Comparison of ENCODE assay signal across 29 mouse cellular contexts in genomic region chr11:53992264-53992663, GRCm38 (mm10). TPM values are rescaled to one million over a fixed set of nuclear protein-coding genes. Genes with fewer than 3 reads are reported as not detected.
DNase-seq lines count a peak whose midpoint lies in the region; ATAC-seq and TF ChIP-seq lines count a peak whose summit lies in the region.
"Had no signal": no experiment of that assay in that cellular context is flagged by ENCODE, and none has a peak within 500 bp of the region (broad histone marks: within the 10 kb centered on the region; RNA-seq: fewer than 3 reads in every experiment).

No protein-coding gene starts in this region.

- H3K27ac ChIP-seq in lung, embryonic 14.5 days (ENCODE audit: low read depth), result no peak overlapping the region
- H3K27ac ChIP-seq in lung, postnatal 0 days (ENCODE audit: low read length), result no peak overlapping the region
- peak overlapping the region; percentile 76 for H3K27ac ChIP-seq in stomach, embryonic 15.5 days
- H3K27ac ChIP-seq in stomach, postnatal 0 days (replicated peaks), result peak overlapping the region; percentile 80
- H3K27ac ChIP-seq: embryonic facial prominence, embryonic 10.5 days; embryonic facial prominence, embryonic 13.5 days; forebrain, embryonic 10.5 days; forebrain, embryonic 13.5 days; heart, embryonic 15.5 days; hindbrain, embryonic 14.5 days; hindbrain, postnatal 0 days had no signal

- no peaks in the 10 kb centered on the region for H3K27me3 ChIP-seq in lung, embryonic 14.5 days (ENCODE audit: insufficient read depth, low read length)
- H3K27me3 ChIP-seq in lung, postnatal 0 days (replicated peaks; ENCODE audit: insufficient read depth, low read length), result no peaks in the 10 kb centered on the region
- H3K27me3 ChIP-seq in stomach, embryonic 15.5 days (replicated peaks), result no peaks in the 10 kb centered on the region
- H3K27me3 ChIP-seq in stomach, postnatal 0 days (ENCODE audit: control insufficient read depth, insufficient read depth, low read length), result no peaks in the 10 kb centered on the region
- H3K27me3 ChIP-seq: embryonic facial prominence, embryonic 13.5 days; forebrain, embryonic 13.5 days had no signal

- no peak overlapping the region for H3K4me2 ChIP-seq in lung, embryonic 14.5 days
- H3K4me2 ChIP-seq in lung, postnatal 0 days (replicated peaks; ENCODE audit: low read depth, low read length), result no peak overlapping the region
- H3K4me2 ChIP-seq in stomach, embryonic 15.5 days, result no peak overlapping the region
- no peak overlapping the region for H3K4me2 ChIP-seq in stomach, postnatal 0 days (replicated peaks; ENCODE audit: low read depth)
- H3K4me2 ChIP-seq: embryonic facial prominence, embryonic 13.5 days; forebrain, embryonic 13.5 days; heart, embryonic 12.5 days; heart, embryonic 15.5 days; hindbrain, embryonic 14.5 days had no signal

- no peaks in the 10 kb centered on the region for H3K4me1 ChIP-seq in lung, embryonic 14.5 days (ENCODE audit: insufficient read depth)
- H3K4me1 ChIP-seq in lung, postnatal 0 days (ENCODE audit: insufficient read depth, low read depth, low read length), result no peaks in the 10 kb centered on the region
- no peaks in the 10 kb centered on the region for H3K4me1 ChIP-seq in stomach, embryonic 15.5 days
- no peaks in the 10 kb centered on the region for H3K4me1 ChIP-seq in stomach, postnatal 0 days (replicated peaks; ENCODE audit: control insufficient read depth, insufficient read depth)
- H3K4me1 ChIP-seq: embryonic facial prominence, embryonic 10.5 days; forebrain, embryonic 10.5 days; forebrain, embryonic 13.5 days; heart, embryonic 12.5 days; heart, embryonic 15.5 days had no signal

- ATAC-seq in lung, embryonic 14.5 days (ENCODE audit: insufficient read depth), result no peak
- no peak for ATAC-seq in lung, postnatal 0 days
- peak; percentile 35; the same call in 1 of the 2 replicates for ATAC-seq in stomach, embryonic 15.5 days (ENCODE audit: insufficient read depth, low FRiP score, low read depth)
- peak; percentile 57; the same call in 1 of the 2 replicates for ATAC-seq in stomach, postnatal 0 days (ENCODE audit: low FRiP score, low TSS enrichment)
- ATAC-seq: CD4-positive, CD25-positive, alpha-beta regulatory T cell, adult 4 months; forebrain, embryonic 13.5 days; forebrain, embryonic 16.5 days; hindbrain, postnatal 0 days had no signal

- no peak overlapping the region for H3K4me3 ChIP-seq in lung, embryonic 14.5 days (ENCODE audit: low read depth, low read length)
- H3K4me3 ChIP-seq in lung, postnatal 0 days (ENCODE audit: low read depth, low read length), result no peak overlapping the region
- no peak overlapping the region for H3K4me3 ChIP-seq in stomach, embryonic 15.5 days (replicated peaks)
- H3K4me3 ChIP-seq in stomach, postnatal 0 days (ENCODE audit: low read depth, low read length), result no peak overlapping the region
- H3K4me3 ChIP-seq: embryonic facial prominence, embryonic 10.5 days; embryonic facial prominence, embryonic 13.5 days; erythroblast, embryonic 14.5 days; forebrain, embryonic 10.5 days; forebrain, embryonic 13.5 days; heart, embryonic 12.5 days; heart, embryonic 15.5 days had no signal

- 28% methylated on average over 4 of the region's 4 CpGs for WGBS in lung, embryonic 14.5 days
- WGBS in lung, postnatal 0 days, result 25% methylated on average over 4 of the region's 4 CpGs
- 40% methylated on average over 4 of the region's 4 CpGs for WGBS in stomach, embryonic 15.5 days
- WGBS in stomach, postnatal 0 days, result 21% methylated on average over 4 of the region's 4 CpGs

- no peak for TF ChIP-seq EP300 in lung, postnatal 0 days (IDR thresholded peaks at IDR 0.05)
- peak; percentile 59 for TF ChIP-seq EP300 in stomach, postnatal 0 days (optimal IDR thresholded peaks at IDR 0.05)

- TF ChIP-seq CTCF in lung, embryonic 14.5 days (IDR thresholded peaks at IDR 0.05; ENCODE audit: low read depth), result no peak
- TF ChIP-seq CTCF in lung, postnatal 0 days (IDR thresholded peaks at IDR 0.05), result no peak
- no peak for TF ChIP-seq CTCF in stomach, postnatal 0 days (IDR thresholded peaks at IDR 0.05; ENCODE audit: low read depth)

- peak; percentile 15 for DNase-seq in lung, embryonic 14.5 days
- DNase-seq in lung, postnatal 4 days, result no peak
- DNase-seq in lung, postnatal 0 days (ENCODE audit: low spot score), result peak; percentile 24
- no peak for DNase-seq in lung, adult 18-20 months
- DNase-seq in stomach, postnatal 0 days (ENCODE audit: low spot score), result no peak
- no peak for DNase-seq in right cerebral cortex, postnatal 14 days
- DNase-seq: adrenal gland, adult 2 months; adrenal gland, postnatal 25 days; cerebellum, adult 11-12 months; cerebellum, adult 8-10 months; cerebellum, postnatal 10 days; cerebellum, postnatal 36 days; embryo, embryonic 11 days; gastrocnemius, postnatal 10 days; heart, adult 18-20 months; heart, postnatal 14 days; heart, postnatal 4 days had no signal

- no peak overlapping the region for H3K9ac ChIP-seq in lung, embryonic 14.5 days
- H3K9ac ChIP-seq in lung, postnatal 0 days (replicated peaks; ENCODE audit: low read depth), result no peak overlapping the region
- H3K9ac ChIP-seq in stomach, embryonic 15.5 days, result no peak overlapping the region
- no peak overlapping the region for H3K9ac ChIP-seq in stomach, postnatal 0 days (ENCODE audit: low read length)
- H3K9ac ChIP-seq: embryonic facial prominence, embryonic 13.5 days; forebrain, embryonic 13.5 days; heart, embryonic 12.5 days; heart, embryonic 15.5 days; hindbrain, embryonic 14.5 days had no signal

- no peaks in the 10 kb centered on the region for H3K36me3 ChIP-seq in lung, embryonic 14.5 days (ENCODE audit: insufficient read depth)
- H3K36me3 ChIP-seq in lung, postnatal 0 days (ENCODE audit: insufficient read depth, low read length), result no peaks in the 10 kb centered on the region
- H3K36me3 ChIP-seq in stomach, embryonic 15.5 days, result no peaks in the 10 kb centered on the region
- no peaks in the 10 kb centered on the region for H3K36me3 ChIP-seq in stomach, postnatal 0 days (ENCODE audit: control insufficient read depth, insufficient read depth, low read length)
- H3K36me3 ChIP-seq: embryonic facial prominence, embryonic 10.5 days; embryonic facial prominence, embryonic 13.5 days; forebrain, embryonic 10.5 days; heart, embryonic 12.5 days; heart, embryonic 15.5 days had no signal

- H3K9me3 ChIP-seq in lung, embryonic 14.5 days (ENCODE audit: low read depth, low read length), result no peaks in the 10 kb centered on the region
- H3K9me3 ChIP-seq in lung, postnatal 0 days (ENCODE audit: low read length), result no peaks in the 10 kb centered on the region
- no peaks in the 10 kb centered on the region for H3K9me3 ChIP-seq in stomach, embryonic 15.5 days
- H3K9me3 ChIP-seq in stomach, postnatal 0 days (ENCODE audit: control insufficient read depth, low read length), result no peaks in the 10 kb centered on the region
- H3K9me3 ChIP-seq: embryonic facial prominence, embryonic 10.5 days; embryonic facial prominence, embryonic 13.5 days; forebrain, embryonic 10.5 days; forebrain, embryonic 13.5 days; heart, embryonic 12.5 days; heart, embryonic 15.5 days had no signal

RNA-seq across cellular contexts. Expression of gene Slc22a21, which starts 12.1 kb away (rescaled TPM):
- polyA plus RNA-seq in lung, embryonic 14.5 days (2014; fragmentation: Nextera tagmentation; extraction: Ambion mirVana), result 5.7 and 5.8 TPM in 2 replicates
- polyA plus RNA-seq in lung, postnatal 0 days (2015; fragmentation: Nextera tagmentation; extraction: Ambion mirVana), result 2.6 TPM in 2 replicates
- 8.8 and 8.9 TPM in 2 replicates for polyA plus RNA-seq in stomach, embryonic 15.5 days (2015; fragmentation: Nextera tagmentation; extraction: Ambion mirVana)
- 6.0 and 6.3 TPM in 2 replicates for polyA plus RNA-seq in stomach, postnatal 0 days (2015; fragmentation: Nextera tagmentation; extraction: Ambion mirVana)

RNA-seq across cellular contexts. Expression of gene Slc22a4, which starts 35.6 kb away (rescaled TPM):
- 0.38 and 0.45 TPM in 2 replicates for polyA plus RNA-seq in lung, embryonic 14.5 days (2014; fragmentation: Nextera tagmentation; extraction: Ambion mirVana)
- 0.70 and 1.1 TPM in 2 replicates for polyA plus RNA-seq in lung, postnatal 0 days (2015; fragmentation: Nextera tagmentation; extraction: Ambion mirVana)
- polyA plus RNA-seq in stomach, embryonic 15.5 days (2015; fragmentation: Nextera tagmentation; extraction: Ambion mirVana), result 2.0 and 3.0 TPM in 2 replicates
- polyA plus RNA-seq in stomach, postnatal 0 days (2015; fragmentation: Nextera tagmentation; extraction: Ambion mirVana), result 2.1 and 2.5 TPM in 2 replicates
- polyA plus RNA-seq: CD4-positive, CD25-positive, alpha-beta regulatory T cell, adult 4 months had no signal

Comparison
In these comparisons a context has a peak if more than half of its experiments do, and no peak if none do; other contexts are left out.
1. DNase-seq: peak in lung, embryonic 14.5 days (single experiment) and lung, postnatal 0 days (single experiment); none in lung, postnatal 4 days (0 of 2), lung, adult 18-20 months (0 of 2), stomach, postnatal 0 days (single experiment) and right cerebral cortex, postnatal 14 days (single experiment).
2. ATAC-seq: peak in stomach, embryonic 15.5 days (single experiment) and stomach, postnatal 0 days (single experiment); none in lung, embryonic 14.5 days (single experiment) and lung, postnatal 0 days (single experiment).
3. H3K27ac ChIP-seq: peak in stomach, embryonic 15.5 days (single experiment) and stomach, postnatal 0 days (single experiment); none in lung, embryonic 14.5 days (single experiment) and lung, postnatal 0 days (single experiment).